Mouse (Mus musculus) heart, postnatal 36 days (tissue): ENCODE data around the gene Ush2a. TPM values are rescaled to one million over a fixed set of nuclear protein-coding genes. Genes with fewer than 3 reads are reported as not detected.

ENCODE experiments used
- DNase-seq, 2 experiments: peaks; one replicate each; pipeline ENCODE4 v3.0.0; 2021 to 2022
- intact Hi-C: fragments of 180-260 bp; cut with DNase I; formaldehyde crosslinking; loops from one replicate; pipeline ENCODE4 v1.15.1; 2025
- total RNA-seq, 2 experiments: library from RNA; stranded (reverse); gene quantifications; 2 replicates each; pipeline ENCODE4 v1.2.3; 2021

The Ush2a gene
- total RNA-seq, 2 experiments from 2014 or later: 0.05 to 0.11 TPM

DNA sequence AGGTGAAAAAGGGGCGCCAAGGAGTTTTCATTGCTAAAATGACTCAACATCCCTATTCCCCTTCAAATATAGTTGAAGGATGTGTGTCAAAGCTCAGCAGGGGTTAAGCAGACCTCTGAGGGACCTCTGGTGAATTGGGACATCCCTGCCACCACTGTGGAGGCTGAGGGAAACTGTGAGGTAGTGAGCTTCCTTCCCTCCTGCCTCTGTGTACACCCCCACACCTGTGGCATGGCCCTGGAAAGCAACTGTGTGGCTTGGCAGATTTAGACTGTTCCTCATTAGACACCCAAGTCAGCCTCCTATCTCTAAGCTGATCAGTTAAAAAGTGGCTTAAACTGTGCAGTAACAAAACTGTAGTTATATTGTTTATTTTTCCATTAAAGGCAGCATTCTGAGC lies 275.2 kb downstream of the Ush2a start:
- DNase-seq: no peak
- intact Hi-C loops: no loop called here

GRCm38 (mm10) chr1:188539621-188540020 lies 277.8 kb downstream of the Ush2a start:
- no peak for DNase-seq
- intact Hi-C loops: no loop called here

DNA sequence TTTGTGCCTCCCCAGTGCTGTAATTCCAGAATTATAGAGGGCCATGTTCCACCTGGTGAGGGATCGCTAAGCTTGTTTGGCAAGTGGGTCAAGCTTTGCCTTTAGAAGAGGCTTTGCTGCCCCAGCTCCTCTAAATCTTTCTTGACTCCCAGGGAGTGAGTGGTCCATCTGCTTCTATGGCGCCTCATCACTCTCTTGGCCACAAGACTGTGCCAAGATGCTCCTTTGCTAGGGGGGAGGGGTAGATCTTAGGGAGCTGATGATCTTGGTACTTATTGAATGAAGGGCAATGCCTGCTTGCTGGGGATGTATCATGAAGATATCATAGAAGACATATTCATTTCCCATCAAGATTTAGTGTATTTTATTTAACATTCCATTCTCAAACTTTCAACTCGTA lies 279.7 kb downstream of the Ush2a start:
- no peak for DNase-seq
- intact Hi-C loops: no loop called here

GRCm38 (mm10) chr1:188543364-188543763 lies 281.5 kb downstream of the Ush2a start:
- no peak for DNase-seq
- intact Hi-C loops: no loop called here

GRCm38 (mm10) chr1:188549686-188550085 lies 287.9 kb downstream of the Ush2a start:
- DNase-seq: no peak
- intact Hi-C loops: no loop called here

DNA sequence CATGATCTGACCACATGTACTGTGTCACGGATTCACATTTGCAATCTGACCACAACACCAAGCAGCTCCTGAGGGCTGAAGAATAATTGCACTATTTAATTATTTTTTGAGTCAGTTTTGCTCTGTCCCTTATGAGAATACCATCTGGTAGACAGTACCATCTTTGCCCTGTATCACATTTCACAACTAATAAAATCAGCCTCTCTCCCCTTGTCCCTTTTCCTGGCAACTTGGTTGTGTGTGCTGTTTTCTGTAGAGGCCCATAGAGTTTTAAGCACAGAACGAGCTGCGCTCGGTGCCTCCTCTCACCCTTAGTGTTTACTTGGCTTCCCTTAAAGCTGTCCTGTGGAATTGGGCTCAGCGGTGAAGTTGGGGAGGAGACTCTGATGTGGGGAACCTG lies 290.0 kb downstream of the Ush2a start:
- DNase-seq: no peak
- intact Hi-C loops: no loop called here

- DNase-seq: no peak
- intact Hi-C loops: no loop called here
These were observed 297.1 kb downstream of the Ush2a start for GRCm38 (mm10) chr1:188558911-188559310.

GRCm38 (mm10) chr1:188566229-188566628 lies 304.4 kb downstream of the Ush2a start:
- DNase-seq: no peak

GRCm38 (mm10) chr1:188567486-188567885 lies 305.7 kb downstream of the Ush2a start:
- no peak for DNase-seq
- intact Hi-C loops: no loop called here

More at GRCm38 (mm10) chr1:188566229-188566628, 304.4 kb downstream of the Ush2a start:
- intact Hi-C loops: no loop called here

DNA sequence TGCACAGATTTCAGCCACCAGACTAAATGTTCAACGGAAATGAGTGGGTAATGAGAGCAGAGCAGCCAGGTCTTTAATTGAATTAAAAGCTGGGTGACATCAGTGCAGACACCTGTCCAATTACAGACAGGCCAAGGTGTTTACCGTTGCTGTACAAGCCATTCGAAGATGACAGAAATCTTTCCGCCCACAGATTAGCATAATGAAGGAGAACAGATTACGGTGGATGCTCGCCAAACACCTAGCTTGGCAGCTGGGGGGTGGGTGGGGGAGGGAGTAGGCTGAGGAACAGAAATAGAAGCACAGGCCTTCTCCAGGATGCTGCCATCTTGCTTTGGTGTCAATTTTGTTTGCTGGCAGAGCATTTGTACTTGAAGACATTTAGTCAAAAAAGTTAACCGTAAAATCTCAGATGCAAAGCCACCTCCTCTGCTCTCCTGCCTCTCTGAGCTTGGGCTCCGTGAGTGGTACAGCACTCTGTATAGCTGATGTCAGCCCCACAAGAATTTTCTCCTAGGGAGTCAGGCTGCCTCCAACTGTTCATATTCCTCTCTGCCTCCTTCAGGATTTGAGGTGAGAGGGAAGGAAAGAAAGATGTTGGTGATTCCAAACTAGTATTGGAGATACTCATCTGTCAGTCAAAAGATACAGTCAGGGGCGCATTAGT lies 306.6 kb downstream of the Ush2a start:
- intact Hi-C loops: no loop called here
- no peak for DNase-seq

GRCm38 (mm10) chr1:188576246-188576747 lies 314.5 kb downstream of the Ush2a start:
- no peak for DNase-seq
- intact Hi-C loops: no loop called here

DNA sequence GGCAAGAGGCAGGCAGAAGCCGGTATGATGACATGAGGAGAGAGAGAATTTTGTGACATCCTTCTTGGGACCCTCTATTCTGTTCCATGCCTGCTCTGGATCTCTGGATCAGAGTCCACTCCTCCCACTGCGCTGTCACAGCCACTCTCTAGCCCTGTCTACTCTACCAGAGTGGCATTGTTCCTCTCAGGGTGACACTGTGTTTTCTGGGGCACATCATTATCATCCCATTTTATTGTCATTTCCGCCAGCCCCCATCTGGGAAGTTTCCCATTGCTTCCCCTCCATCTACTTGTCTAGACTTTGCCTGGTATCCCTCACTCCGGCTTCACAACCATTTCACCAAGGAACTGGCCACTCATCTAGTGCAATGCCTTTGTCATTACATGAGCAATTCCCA lies 315.6 kb downstream of the Ush2a start:
- intact Hi-C loops: no loop called here
- no peak for DNase-seq

- intact Hi-C loops: no loop called here
- DNase-seq: no peak
These were observed 319.3 kb downstream of the Ush2a start for GRCm38 (mm10) chr1:188581136-188581535.

DNA sequence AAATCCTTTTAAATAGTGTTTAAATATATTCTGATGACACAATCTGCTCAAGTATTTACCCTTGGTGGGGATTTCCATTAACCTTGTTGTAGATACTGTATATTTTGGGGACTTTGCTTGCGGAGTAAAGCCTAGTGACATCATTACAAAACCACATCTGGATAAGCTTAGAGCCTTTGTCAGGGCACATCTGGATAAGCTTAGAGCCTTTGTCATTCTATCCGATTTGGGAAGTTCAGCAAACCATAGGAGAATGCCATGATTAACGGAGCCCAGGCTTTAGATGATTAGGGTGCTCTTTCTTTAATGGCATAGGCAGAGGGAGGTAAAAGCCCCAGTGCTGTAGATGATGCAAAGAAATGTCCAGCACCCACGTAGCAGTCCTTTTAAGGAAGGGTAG lies 333.4 kb downstream of the Ush2a start:
- intact Hi-C loops: no loop called here
- no peak for DNase-seq

DNA sequence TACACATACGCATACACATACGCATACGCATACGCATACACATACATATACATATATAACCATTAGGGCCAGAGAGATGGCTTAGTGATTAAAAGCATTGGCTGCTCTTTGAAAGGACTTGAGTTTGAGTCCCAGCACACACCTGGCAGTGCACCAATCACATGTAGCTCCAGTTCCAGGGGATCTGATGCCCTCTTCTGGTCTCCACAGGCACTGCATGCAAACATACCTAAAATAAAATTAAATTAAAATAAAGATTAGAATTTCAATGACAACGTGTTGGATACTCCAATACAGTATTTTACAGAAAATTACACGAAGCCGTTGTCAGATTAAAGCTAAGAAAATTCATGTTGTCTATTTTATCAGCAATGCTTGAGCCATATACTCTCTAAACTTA lies 336.2 kb downstream of the Ush2a start:
- intact Hi-C loops: no loop called here
- DNase-seq: no peak

DNA sequence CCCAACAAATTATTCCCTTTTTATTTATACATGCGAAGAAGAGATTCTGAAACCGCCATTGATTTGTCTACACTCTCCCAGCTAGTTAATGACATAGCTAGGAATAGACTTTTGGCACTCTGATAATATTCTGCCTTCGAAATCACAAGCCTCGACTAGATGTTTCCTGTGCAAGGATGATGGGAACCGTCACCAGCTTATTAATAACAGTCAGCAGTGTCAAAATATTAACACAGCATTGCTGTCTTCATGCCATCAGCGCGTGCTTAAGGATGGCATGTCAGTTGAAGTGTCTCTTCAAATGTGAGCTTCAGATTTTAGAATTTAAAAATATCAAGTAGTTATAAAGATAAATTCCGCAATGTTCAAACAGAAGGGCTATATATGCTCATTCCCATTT lies 337.3 kb downstream of the Ush2a start:
- DNase-seq: no peak
- intact Hi-C loops: no loop called here

DNA sequence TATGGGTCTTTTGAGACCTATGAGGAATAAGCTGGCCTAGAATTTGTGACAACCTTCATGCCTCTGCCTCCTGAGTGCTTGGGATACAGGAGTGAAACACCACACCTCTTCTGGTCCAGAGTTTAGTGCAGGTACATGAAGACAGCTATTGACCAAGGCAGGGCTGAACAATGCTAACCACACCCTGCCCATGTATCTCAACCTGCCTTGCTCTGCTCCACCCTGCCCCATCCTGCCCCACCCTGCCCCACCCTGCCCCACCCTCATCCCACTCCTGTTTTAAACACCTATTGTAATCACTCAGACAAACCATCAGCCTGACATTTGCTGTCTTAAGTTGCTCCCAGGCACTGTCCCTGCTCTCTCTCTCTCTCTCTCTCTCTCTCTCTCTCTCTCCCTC lies 344.6 kb downstream of the Ush2a start:
- DNase-seq: no peak
- intact Hi-C loops: no loop called here

DNA sequence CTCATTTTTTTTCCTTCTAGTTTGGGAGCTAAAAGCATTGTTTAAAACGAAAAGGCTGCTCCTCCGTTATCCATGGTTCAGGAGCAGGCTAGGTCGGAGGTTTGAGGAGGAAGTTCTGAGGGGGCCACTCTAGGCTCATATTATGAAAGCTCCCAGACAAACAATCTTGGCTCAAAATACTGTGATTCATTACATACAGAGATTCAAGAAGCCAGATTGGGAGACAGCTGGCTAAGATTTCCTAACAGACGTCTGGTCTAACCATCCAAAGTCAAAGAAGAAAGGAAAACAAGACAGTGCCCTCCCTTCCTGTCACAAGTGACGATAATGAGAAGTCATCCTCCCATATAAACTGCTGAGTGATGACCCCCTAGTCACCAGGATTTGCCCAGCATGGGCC lies 354.7 kb downstream of the Ush2a start:
- intact Hi-C loops: no loop called here
- DNase-seq: no peak

DNA sequence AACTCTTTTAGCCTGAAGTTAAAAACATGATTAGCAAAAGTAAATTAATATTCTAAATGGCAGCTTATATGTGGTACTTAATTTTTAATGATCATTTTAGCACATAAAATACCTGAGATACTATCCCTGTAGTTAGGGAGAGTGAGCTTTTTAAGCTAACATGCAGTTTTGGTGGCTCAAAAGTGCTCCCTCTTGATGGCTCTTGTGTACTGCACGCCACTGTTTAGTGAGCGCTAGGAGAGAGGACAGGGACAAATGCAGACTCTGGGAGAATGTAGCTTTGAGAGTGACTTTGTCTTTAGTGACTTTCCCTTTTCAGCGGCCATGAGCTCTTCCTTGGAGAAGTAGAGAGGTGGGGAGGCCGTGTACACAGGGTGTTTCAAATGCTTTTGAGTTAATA lies 371.9 kb downstream of the Ush2a start:
- DNase-seq: no peak

DNA sequence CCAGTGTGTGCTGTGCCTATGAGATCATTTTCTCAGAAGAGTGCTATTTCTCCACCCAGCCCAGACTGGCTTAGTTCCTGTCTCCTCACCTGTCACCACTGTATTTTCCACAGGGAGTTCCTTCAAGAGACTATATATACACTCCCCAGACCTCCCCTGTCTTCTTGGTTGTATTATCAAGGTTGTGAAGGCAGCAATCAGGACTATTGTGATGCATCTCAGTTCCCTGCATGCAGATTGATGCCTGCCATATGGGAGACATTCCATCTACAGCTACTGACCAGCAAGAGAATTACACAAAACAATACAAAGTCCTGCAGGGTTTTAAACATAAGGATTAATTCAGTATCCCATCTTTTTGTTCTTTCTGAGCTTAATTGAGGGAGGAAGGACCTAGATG lies 377.8 kb downstream of the Ush2a start:
- intact Hi-C loops: loop anchor here (10.0 kb wide), 2 partner anchors 655 to 1185 kb away; no protein-coding TSS in a partner anchor
- no peak for DNase-seq

More for the DNA sequence above, 371.9 kb downstream of the Ush2a start:
- intact Hi-C loops: loop anchor here (10.0 kb wide), 2 partner anchors 649 to 1179 kb away; no protein-coding TSS in a partner anchor

- intact Hi-C loops: no loop called here
- DNase-seq: no peak
These were observed 381.3 kb downstream of the Ush2a start for GRCm38 (mm10) chr1:188643156-188643555.

- DNase-seq: no peak
- intact Hi-C loops: no loop called here
These were observed 391.2 kb downstream of the Ush2a start for GRCm38 (mm10) chr1:188653001-188653400.

- intact Hi-C loops: no loop called here
- DNase-seq: no peak
These were observed 394.3 kb downstream of the Ush2a start for GRCm38 (mm10) chr1:188656121-188656520.
